ENCODE assay signal across 20 mouse cellular contexts in genomic region chr1:92440066-92440750, GRCm38 (mm10). TPM values are rescaled to one million over a fixed set of nuclear protein-coding genes. Genes with fewer than 3 reads are reported as not detected.
"Had no signal": no experiment of that assay in that cellular context is flagged by ENCODE, and none has a peak within 500 bp of the region (broad histone marks: within the 10 kb centered on the region; RNA-seq: fewer than 3 reads in every experiment).

No protein-coding gene starts in this region.

- DNase-seq: kidney, adult 8-10 months; kidney, postnatal 25 days; liver; lung, adult 18-20 months; right cerebral cortex, postnatal 14 days; thymus, postnatal 36 days had no signal

- H3K4me3 ChIP-seq: limb, embryonic 12.5 days; midbrain, embryonic 13.5 days; neural tube, embryonic 13.5 days; stomach, embryonic 15.5 days had no signal

- H3K9ac ChIP-seq: limb, embryonic 12.5 days; liver, embryonic 14.5 days; midbrain, embryonic 13.5 days; neural tube, embryonic 13.5 days; stomach, embryonic 15.5 days had no signal

- H3K27me3 ChIP-seq: limb, embryonic 12.5 days; midbrain, embryonic 13.5 days; neural tube, embryonic 13.5 days; stomach, embryonic 15.5 days had no signal

- H3K27ac ChIP-seq: limb, embryonic 12.5 days; liver, embryonic 14.5 days; midbrain, embryonic 13.5 days; neural tube, embryonic 13.5 days; stomach, embryonic 15.5 days had no signal

- H3K4me2 ChIP-seq: limb, embryonic 12.5 days; midbrain, embryonic 13.5 days; neural tube, embryonic 13.5 days; stomach, embryonic 15.5 days had no signal

- H3K9me3 ChIP-seq: limb, embryonic 12.5 days; midbrain, embryonic 13.5 days; neural tube, embryonic 13.5 days; stomach, embryonic 15.5 days had no signal

- ATAC-seq: midbrain, embryonic 13.5 days had no signal

RNA-seq across cellular contexts. Expression of gene Olfr1416, which starts 44.7 kb away (rescaled TPM):
- total RNA-seq: layer of hippocampus, postnatal 10 days; left cerebral cortex, postnatal 36 days; megakaryocyte-erythroid progenitor cell, adult 5-6 weeks; monocyte, adult 5-6 weeks had no signal
- polyA plus RNA-seq: kidney, embryonic 16.5 days; limb, embryonic 12.5 days; liver, embryonic 14.5 days; lung, embryonic 16.5 days; midbrain, embryonic 13.5 days; neural tube, embryonic 13.5 days; spleen, adult 2 months; stomach, embryonic 15.5 days; testis, adult 2 months; thymus, postnatal 0 days had no signal

RNA-seq across cellular contexts. Expression of gene Olfr1415, which starts 55.7 kb away (rescaled TPM):
- total RNA-seq: layer of hippocampus, postnatal 10 days; left cerebral cortex, postnatal 36 days; megakaryocyte-erythroid progenitor cell, adult 5-6 weeks; monocyte, adult 5-6 weeks had no signal
- polyA plus RNA-seq: kidney, embryonic 16.5 days; limb, embryonic 12.5 days; liver, embryonic 14.5 days; lung, embryonic 16.5 days; midbrain, embryonic 13.5 days; neural tube, embryonic 13.5 days; spleen, adult 2 months; stomach, embryonic 15.5 days; testis, adult 2 months; thymus, postnatal 0 days had no signal
